Mouse (Mus musculus): Measurements from ENCODE around the gene Gm38431.

Gene Gm38431

DNA sequence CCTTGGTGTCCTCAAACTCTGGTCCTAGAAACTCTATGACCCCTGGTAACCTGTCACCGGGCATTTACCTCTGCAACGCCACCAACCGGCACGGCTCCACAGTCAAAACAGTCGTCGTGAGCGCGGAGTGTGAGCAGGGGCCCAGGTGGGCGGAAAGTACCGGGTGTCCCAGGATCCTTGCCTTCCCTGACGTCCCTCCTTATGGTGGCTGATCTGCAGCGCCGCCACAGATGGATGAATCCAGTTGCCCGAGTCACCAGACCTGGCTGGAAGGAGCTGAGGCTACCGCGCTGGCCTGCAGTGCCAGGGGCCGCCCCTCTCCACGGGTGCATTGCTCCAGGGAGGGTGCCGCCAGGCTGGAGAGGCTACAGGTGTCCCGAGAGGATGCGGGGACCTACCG is 55.1 kb downstream of the Gm38431 start:
- DNase-seq = no peak

DNA sequence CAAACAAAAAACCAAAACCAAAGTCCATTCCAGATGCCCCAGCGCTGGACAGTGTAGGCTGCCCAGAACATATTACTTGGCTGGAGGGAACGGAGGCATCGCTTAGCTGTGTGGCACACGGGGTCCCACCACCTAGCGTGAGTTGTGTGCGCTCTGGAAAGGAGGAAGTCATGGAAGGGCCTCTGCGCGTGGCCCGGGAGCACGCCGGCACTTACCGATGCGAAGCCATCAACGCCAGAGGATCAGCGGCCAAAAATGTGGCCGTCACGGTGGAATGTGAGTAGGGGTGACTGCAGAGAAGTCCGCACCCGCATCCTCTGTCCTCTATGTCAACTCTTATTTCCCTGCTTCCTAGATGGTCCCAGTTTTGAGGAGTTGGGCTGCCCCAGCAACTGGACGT is 55.6 kb downstream of the Gm38431 start:
- no peak for DNase-seq

DNA sequence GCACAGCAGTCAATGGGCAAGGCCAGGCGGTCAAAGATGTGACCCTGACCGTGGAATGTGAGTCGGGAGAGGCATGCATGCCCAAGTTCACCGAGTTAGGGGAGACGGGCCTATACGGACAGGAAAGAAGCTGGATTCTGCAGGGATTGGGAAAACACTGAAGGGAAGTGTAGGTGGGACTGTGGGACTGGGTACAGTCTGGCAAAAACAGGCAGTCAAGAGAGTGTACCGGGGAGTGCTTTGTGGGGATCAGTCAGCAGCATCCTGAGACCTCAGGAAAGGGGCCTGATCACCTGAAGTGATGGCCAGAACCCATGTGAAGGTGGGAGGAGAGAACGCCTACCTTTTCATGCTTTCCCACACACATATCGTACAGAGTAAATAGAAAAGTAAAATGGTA is 56.2 kb downstream of the Gm38431 start:
- DNase-seq = no peak

DNA sequence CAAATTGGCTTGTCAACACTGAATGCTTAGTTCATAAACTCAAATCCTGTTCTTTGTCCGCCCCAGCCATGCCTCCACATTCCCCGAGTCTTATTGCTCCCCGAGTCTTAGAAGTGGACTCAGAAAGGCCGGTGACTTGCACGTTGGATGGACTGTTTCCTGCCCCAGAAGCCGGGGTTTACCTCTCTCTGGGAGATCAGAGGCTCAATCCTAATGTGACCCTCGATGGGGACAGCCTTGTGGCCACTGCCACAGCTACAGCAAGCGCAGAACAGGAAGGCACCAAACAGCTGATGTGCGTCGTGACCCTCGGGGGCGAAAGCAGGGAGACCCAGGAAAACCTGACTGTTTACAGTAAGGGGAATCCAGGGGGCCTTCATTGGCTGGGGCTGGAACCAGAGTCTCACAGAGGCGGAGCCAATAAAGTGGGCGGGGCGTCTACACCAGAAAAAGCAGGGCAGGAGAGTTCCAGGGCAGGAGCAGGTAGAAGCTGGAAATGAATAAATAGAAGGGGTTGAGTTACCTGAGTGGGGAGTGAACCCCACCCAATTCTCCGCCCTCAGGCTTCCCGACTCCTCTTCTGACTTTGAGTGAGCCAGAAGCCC is 57.2 kb downstream of the Gm38431 start:
- peak; percentile 53 for DNase-seq

DNA sequence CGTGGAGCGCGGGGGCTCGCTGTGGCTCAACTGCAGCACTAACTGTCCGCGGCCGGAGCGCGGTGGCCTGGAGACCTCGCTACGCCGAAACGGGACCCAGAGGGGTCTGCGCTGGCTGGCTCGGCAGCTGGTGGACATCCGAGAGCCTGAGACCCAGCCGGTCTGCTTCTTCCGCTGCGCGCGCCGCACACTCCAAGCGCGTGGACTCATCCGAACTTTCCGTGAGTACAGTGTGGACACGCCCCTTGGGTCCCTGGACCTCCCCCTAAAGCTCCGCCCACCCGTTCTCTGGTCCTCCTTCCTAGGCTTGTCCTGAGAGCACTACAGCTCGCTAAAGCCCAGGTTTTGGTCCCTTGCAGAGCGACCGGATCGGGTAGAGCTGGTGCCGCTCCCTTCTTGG is 58.7 kb downstream of the Gm38431 start:
- peak; percentile 90 for DNase-seq

DNA sequence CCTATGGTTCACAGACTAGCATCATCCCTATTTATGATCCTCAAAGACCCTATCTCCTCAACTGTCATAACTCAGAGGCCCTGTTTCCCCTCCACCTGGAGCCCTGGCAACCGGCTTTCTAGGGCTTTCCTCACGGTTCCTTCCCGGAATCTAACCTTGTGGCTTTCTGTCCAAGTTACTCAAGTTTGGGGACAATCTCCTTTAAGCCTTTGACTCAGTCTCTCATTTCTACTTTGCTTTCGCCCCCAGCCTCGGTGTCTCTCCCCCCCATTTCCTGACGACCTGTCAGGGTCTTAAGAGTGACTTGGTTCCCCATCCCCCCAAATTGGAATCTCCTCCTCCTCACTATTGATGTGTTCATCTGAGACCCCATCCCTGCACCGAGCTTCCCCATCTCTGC is 59.3 kb downstream of the Gm38431 start:
- DNase-seq = no peak

DNA sequence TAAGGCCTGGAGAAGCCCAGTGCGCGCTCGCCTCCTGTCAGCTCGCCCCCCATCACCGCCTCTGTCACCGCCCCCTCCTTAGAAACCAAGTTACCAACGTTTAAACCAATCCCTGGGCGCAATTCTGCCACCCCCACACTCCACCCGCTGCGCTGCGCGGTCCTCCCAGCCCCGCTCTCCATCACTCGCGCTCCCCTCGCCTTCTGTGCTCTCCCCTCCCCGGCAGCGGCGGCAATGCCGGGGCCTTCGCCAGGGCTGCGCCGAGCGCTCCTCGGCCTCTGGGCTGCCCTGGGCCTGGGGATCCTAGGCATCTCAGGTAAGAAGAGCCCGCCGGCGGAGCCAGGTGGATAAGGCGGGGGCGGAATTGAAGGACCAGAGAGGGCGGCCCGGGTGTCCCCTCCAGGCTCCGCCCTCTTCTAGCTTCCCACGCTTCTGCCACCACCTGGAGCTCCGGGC is 59.9 kb downstream of the Gm38431 start, which contains the start of gene Icam5:
TSS of gene Icam5 (plus strand) at position 178 of the 456 bp plus-strand sequence.
- DNase-seq = no peak

DNA sequence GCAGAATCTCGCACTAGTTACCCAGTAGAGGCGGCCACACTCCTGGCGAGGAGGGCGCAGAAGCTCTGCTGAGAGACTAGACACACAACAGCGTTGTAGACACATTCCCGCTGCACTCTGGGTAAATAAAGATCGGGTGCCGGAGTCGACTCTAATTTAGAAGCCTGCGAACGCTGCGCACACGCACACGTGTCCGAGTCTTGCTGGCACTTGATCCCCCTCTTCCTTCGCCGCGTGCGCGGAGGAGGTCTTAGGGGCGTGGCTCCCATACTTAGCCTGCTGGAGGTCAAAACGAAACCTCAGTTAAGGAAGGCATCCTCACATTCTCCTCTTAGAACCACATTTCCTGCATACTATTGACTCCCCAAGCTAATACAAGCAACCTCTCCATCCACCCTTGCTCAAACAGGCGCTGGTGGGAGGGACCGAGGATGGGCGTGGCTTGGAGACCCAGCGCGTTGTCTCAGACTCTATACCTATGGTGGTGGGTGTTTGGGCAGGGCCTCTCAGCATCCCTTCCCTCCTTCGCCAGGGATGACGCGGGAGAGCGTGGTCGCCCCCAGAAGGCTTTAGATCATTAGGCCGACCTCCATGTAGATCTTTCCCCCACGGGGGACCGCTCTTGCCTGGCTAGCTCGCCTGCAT is 60.4 kb downstream of the Gm38431 start:
- DNase-seq = peak; percentile 72

DNA sequence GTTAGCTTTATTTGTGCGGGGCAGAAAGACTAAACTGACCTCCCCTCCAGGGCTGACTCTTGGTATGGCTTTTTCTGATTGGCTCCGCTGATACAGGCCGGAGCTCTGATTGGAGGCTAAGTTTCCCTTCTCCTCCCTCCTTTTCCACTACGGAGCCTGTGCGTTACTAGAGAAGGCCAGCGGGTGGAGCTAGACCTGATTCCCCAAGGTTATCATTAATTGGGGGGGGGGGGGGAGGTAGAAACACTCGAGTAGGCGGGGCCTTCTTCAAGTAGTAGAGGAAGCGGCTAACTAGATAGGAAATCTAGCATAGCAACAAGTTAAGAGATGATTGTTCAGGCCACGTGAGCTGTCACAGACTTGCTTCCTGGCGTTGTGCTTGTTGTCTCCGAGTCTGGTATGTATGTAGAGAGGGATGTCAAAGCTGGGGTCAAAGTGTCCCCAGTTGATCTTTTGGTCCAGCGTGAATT is 61.0 kb downstream of the Gm38431 start:
- peak; percentile 94 for DNase-seq

DNA sequence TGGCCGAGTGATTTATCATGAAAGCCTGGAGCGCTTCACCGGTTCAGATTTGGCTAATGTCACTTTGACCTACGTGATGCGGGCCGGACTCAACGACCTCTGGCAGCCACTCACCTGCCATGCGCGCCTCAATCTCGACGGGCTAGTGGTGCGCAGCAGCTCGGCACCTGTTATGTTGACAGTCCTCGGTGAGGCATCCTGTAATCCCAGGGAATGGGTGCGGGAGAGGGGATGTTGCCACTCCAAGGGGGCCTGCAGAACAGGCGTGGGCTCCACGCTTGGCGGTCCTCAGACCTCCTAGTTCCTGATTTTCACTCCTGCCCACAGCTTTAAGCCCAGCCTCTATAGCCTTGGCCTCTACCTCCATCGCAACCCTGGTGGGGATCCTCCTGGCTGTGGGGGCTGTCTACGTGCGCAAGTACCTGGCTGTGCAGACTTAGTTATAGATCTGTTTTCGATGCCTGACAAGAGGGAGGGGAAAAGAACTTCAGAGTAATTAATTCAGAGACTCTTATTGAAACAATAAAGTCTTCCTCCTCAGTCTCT is 61.7 kb downstream of the Gm38431 start:
- no peak for DNase-seq

DNA sequence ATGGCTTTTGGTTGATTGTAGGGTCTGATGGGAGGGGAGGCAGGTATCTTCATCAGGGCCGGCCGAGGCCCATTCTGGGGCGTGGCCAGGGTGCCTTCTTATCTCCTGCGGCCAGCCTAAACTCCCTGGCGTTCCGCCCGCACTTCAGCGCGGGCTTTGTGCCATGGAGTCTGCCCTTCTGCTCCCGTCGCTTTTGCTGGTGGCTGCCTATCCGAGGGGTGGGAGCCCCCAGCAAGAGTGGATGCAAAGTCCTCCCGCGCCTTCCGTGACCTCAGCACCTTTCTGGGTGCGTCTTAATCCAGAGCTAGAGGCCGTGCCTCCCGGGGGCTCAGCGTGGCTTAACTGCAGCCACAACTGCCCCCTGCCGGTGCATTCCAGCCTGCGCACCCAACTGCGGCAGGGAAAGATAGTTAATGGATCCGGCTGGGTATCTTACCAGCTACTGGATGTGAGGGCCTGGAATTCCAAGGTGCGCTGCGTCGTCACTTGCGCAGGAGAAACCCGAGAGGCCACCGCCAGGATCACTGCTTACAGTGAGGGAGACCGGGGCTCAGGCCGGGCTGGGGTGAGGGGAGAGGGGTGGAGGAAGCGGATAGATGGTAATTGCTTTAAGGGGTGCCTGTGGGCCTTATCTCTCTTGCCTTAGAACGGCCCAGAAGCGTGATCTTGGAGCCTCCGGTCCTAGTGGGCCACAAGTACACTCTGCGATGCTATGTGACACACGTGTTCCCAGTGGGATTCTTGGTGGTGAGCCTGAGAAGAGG is 62.3 kb downstream of the Gm38431 start, which contains the start of gene Icam4:
TSS of gene Icam4 (plus strand) at position 83 of the 764 bp plus-strand sequence.
- peak; percentile 87 for DNase-seq

DNA sequence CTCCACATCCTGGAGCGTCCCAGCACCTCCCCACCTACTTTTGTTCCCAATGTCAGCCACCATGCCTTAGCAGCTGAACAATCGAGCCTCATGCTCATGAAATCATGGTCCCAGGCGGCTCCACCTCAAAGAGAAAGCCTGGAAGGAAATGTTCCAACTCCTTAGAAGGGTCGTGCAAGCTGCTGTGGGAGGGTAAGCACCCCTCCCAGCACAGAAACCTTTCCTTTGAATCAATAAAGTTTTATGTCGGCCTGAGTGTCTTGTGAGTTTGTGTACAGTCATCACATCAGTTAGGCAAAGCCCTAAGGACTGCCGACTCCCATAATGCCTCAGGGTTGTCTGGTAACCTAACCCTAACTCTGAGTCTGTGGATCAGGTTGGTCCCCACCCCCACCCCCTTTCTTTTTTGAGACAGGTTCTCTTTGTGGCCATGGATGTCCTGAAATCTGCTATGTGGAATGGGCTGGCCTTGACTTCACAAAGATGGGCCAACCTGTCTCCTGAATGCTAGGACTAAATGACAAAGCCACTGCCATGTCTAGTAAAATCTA is 63.2 kb downstream of the Gm38431 start:
- DNase-seq = no peak

DNA sequence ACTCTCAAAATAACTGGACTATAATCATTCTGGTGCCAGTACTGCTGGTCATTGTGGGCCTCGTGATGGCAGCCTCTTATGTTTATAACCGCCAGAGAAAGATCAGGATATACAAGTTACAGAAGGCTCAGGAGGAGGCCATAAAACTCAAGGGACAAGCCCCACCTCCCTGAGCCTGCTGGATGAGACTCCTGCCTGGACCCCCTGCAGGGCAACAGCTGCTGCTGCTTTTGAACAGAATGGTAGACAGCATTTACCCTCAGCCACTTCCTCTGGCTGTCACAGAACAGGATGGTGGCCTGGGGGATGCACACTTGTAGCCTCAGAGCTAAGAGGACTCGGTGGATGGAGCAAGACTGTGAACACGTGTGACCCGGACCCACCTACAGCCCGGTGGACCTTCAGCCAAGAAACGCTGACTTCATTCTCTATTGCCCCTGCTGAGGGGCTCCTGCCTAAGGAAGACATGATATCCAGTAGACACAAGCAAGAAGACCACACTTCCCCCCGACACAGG is 64.0 kb downstream of the Gm38431 start:
- DNase-seq = peak; percentile 49

DNA sequence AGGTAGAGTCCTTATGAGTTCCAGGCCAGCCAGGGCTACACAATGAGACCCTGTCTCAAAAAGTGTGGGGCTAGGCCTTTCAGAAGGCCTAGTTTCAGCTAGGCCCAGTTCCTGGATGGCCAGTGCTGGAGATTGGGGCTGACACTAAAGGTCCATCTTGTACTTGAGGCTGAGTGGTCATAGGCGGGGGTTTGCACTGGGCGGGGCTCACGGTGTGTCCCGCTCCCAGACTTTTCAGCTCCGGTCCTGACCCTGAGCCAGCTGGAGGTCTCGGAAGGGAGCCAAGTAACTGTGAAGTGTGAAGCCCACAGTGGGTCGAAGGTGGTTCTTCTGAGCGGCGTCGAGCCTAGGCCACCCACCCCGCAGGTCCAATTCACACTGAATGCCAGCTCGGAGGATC is 64.9 kb downstream of the Gm38431 start:
- no peak for DNase-seq

DNA sequence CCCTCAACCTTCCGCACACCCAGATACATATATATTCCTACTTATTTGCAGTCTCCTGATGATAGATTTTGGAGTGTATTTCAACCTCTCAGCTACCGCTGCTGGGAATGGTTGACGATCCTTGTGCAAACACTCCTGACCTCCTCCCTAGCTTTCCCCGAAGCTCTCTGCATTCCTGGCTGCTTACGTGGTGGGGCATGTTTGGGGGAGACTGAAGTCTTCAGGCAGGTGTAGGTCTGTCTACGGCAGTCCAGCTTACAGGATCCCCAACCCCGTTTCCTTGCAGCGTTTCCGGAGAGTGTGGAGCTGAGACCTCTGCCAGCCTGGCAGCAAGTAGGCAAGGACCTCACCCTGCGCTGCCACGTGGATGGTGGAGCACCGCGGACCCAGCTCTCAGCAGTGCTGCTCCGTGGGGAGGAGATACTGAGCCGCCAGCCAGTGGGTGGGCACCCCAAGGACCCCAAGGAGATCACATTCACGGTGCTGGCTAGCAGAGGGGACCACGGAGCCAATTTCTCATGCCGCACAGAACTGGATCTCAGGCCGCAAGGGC is 66.5 kb downstream of the Gm38431 start:
- no peak for DNase-seq

DNA sequence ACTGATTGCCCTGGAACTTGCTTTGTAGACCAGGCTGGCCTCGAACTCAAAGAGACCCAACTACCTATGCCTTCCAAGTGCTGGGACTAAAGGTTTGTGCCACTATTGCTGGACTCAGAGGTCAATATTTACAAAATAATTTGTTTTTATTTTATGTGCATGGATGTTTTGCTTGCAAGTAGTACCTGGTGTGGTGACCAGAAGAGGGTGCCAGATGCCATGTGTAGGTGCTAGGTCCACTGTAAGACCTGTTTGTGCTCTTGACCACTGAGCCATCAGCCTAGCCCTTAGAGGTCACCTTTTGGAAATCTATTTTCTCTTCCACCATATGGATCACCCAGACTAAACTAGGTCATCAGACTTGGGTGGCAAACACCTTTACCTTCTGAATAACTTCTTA is 69.1 kb downstream of the Gm38431 start:
- DNase-seq = no peak

DNA sequence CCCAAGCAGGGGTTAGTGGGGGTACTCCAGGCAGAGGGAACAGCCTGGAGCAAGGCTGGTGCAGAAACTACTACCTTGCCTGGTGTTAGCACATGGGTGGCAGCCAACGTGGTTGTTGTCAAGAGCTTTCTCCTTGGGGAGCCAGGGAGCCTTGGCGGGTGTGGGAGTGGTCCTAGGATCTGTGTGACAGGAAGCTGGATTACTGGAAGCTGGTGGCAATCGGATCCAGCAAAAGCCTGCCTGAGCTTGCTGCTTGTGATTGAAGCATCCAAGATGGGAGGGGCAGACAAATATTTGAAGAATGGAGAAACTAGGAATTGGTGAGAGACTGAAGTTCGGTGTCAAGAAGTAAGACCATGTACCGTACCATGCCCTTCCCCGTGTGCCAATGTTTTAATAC is 69.5 kb downstream of the Gm38431 start:
- no peak for DNase-seq

DNA sequence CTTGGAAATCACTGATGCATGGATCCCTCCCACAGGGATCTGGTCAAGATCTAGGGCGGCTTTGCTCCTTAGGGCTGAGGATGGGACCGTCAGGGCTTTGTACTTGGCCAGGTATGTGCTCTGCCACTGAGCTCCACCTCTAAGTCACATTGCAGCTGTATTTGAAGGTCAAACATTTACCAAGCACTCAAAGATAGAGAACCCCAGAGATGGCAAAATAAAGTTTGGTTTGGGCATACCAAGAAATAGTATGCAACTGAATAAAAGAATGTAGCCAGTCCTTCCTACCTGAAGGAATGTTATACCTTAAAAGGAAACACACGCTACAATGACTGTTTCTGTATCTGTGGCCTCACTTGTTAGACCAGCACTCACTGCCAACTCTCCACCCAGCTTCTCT is 70.4 kb downstream of the Gm38431 start:
- no peak for DNase-seq

DNA sequence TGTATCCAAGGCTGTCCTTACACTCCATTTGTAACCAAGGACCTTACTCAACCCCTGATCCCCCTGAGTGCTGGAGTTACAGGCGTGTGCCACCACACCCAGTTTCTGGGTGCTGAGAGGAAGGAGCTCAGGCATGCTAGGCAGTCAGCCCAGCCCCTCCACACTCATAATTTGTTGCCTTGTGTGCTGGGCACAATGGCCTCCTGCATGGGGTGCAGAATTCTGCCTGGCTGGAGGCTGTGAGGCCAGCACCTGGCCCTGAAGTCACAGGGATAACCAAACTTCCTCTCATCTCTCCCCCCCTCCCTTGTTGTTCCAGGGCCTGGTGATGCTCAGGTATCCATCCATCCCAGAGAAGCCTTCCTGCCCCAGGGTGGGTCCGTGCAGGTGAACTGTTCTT is 73.2 kb downstream of the Gm38431 start:
- no peak for DNase-seq

Measured in retina, postnatal 1 day (tissue).